Mouse (Mus musculus): ENCODE results near the gene Srcin1.

Gene Srcin1

DNA sequence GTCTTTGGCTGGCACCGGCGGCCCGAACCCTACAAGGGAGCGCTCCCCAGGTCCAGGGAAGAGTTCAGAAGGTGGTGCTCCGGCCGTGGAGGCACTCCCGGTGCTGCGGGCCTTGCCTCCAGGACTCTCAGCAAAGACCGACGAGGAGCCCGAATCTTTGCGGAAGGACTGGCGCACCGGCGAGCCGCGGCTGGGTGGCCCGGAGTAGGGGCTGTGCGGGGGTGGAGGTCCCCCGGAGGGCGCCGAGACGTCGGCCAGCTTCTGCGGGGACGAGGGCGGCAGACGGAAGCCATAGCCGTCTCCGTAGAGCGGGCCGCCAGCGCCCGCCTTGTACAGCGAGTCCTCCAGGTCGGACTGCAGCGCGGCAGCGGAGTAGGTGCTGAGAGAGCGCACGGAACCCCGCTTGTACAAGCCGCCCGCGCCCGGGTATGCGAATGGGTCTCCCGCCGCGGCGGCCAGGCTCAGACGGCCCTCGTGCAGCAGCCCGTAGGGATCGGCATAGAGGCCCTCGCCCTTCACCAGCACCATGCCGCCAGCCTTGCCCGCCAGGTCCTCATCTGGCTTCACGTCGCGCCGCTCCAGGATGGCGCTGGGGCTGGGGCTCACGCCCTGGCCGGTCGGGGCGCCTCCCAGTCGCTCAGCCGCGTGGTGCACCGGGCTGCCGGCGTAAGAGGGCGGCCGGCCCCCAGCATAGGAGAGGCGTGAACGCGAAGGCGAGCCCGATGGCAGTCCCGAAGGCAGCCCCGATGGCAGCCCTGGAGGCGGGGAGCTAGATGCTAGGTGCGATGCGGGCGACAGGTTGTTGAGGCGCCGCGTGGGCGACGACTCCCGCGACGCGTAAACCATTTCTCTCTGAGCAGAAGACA is 41.3 kb downstream of the Srcin1 start:
- DNase-seq (ENCODE audit: low spot score in 2 of 2): peak in 1 of 2 experiments; percentile 72

DNA sequence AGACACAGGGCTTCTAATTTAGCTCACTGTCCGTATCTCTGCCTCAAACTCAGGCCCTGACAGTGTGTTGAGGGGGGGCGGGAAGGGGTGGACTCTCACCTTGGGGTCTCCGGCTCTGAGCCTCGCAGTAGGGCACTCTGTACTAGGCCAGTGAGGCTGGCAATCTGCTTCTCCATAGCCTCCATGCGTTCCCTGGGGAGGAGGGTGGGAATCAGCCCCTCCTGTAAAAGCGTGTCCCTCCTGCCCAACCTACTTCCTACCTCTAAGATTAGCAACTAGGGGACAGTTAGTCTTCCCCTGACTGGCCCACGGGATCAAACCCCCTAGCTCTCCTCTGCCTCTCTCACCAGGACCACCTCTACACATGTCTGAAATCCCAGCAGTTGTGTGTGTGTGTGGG is 42.3 kb downstream of the Srcin1 start:
- no peak for DNase-seq (ENCODE audit: low spot score in 2 of 2)

DNA sequence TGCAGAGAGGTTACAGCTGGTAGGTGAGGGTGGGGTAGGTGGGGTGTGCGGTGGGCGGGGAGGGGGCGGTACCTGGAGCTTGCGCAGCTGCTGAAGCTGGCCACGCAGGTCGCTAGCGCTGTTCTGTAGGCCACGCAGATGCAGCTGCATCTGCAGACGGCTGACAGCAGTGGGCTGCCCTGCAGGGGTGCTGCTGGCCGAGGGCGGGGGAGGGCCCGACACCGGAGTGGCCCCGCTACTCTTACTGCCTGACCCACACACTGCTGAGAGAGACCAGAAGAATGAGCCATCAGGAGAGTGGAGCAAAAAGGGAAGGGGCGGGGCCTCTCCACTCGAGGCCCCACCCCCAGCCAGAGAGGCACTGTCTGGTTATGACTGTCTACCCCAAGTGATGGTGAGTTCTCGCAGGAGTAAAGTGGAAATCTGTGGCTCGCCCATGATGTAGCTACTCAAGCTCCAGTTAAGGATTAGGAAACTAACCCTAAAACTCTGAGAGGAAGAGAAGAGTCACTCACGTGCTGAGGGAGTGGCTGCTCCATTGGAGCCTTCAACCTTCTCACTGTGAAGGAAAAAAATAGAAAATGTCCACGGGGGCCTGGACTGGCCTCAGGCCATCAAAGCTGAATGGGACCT is 42.9 kb downstream of the Srcin1 start:
- no peak for DNase-seq (ENCODE audit: low spot score in 2 of 2)

DNA sequence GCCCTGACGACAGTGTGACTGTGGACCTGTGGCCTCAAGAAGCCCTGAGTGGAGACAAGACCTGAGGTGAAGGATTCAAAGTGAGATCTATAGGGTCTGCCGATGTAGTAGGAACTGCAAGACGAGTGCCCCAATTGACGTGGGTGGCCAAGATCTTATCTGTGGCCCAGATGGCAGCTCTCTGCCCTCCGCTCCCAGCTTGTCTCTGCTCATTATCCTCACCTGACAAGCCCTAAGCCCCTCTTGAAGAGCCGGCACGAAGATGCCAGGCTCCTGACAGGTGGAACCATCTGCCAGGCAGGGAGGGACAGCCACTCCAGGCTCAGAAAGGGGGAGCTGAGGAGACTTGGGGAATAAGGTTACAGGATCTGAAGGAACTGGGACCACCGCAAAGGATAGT is 43.6 kb downstream of the Srcin1 start:
- no peak for DNase-seq (ENCODE audit: low spot score in 2 of 2)

DNA sequence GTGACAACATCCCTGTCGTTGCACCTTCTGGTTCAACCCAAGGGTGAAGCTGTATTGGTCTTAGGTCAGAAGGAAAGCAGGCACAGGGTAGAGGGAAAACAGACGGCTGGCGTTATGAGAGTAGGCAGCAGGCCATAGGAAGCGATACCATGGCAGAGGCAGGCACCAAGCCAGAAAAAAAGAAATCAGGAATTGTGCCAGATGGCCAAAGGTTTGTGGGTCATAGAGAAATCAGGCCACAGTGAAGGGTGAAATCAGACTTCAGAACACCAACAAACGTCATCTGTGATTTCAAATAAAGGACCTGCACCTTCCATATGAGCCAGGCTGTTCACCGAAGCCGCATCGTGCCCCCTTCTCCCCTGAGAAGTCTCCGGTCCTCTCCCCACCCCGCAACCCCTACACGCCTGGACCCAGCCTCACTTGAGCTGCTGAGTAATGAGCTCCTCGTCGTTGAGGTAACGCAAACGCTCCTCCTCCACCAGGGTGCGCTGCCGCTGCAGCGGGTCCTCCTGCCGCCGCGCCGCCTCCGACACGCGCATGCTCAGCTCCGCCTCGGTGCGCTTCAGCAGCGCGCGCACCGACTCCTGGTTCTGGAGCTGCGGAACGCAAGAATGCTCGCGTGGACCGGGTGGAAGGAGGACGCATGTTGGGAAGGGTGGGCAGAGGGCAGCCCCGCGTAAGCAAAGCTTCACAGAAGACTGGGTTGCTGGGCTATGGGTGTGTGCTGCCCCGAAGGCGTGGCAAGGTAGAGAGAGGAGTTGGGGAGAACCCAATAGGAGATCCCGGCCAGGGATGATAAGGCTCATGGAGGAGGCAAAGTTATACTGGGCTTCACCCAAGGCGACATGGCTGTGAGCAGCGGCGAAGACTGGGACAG is 44.4 kb downstream of the Srcin1 start:
- DNase-seq (ENCODE audit: low spot score in 2 of 2): peak; percentile 79 to 94

DNA sequence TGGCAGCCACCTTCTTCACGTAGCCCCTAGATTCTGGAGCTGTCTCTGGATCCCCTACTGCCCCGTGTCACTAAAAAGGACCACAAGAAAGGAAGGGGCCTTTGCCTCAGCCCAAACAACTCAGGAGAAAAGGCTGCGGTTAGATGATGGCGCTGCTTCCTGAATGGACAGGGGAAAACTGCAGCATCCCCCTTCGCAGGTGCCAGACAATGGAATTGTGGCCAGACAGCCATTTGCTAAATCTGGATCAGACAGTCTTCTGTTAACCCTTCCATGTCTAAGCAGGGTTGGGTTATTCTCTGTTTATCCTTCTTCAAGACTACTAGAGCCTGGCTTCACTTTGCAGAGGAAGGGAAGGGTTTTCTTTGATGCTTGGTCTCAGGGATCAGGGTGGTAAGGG is 45.0 kb downstream of the Srcin1 start:
- DNase-seq (ENCODE audit: low spot score in 2 of 2): no peak

DNA sequence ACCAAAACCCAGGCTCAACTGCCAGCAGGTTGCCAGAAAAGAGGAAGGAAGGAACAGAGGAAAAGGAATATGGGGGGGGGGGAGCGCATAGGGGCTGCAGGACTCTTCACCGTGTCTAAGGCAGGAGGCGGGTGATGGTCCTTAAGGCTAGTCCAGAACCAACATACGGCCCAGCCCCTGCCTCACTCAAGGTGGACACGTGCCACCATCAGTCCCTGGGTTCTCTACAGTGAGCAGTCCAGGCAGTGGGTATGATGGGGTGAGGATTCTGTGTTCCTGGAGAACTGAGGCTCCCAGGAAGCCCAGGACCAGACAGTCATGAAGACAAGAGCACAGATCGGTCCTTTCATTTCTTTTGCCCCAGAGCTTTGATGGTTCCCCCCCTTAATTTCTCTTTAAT is 45.9 kb downstream of the Srcin1 start:
- no peak for DNase-seq (ENCODE audit: low spot score in 2 of 2)

DNA sequence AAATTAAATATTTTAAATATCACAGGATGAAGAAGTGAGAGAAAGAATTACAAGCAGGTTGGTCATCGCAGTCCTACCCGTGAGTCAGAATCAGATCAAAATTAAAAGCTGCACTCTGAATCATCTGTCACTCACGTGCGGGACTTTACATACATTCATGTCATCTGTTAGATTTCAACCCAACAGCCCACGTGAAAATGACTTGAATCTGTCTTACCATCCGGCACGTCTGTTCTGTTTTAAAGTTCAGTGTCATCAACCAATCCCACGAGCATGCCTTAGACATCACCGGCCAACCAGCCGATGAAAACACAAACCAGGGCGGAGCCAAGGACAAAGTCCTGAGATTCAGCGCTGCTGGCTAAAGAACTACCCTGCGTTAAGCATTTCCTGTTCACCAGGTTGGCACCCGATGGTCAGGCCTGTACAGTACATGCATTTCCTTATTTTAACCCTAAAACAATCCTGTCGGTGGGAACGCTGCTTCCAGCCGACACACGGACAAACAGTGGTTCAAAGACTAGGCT is 47.6 kb downstream of the Srcin1 start:
- DNase-seq (ENCODE audit: low spot score in 2 of 2): no peak

DNA sequence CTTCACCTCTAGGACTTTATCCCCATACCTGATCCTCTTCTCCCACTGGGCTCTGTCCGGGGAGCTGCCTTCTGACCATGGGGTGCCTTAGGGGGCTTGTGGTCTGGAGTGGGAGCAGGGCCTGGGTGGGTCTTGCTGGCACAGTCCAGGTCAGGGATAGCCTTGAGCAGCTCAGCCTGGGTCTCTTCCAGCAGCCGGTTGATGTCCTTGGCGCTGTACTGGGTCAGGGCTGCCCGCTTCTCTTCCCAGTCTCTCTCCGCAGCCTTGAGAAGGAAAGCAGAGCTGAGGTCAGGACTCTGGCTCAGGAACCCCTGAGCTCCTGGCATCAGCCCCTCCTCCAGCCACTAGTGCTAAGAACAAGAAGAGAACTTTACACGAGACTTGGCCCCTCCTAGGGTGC is 50.7 kb downstream of the Srcin1 start:
- DNase-seq (ENCODE audit: low spot score in 2 of 2): no peak

DNA sequence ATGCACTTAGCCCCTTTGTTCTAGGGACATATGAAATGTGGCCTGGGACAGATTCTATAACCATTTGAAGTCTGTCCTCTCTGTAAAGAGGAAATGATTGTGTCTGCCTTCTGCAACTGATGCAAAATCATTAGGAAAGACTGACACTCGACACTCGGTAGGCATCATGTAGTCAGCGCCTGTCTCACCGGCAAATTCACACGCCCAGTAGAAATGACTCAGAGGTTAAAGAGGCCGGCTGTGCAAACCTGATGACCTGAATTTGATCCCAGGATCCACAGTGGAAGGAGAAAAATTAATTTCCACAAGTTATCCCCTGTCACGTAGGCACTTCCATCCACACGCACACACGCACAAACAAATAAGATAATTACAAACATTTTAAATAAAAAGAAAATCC is 51.7 kb downstream of the Srcin1 start:
- DNase-seq (ENCODE audit: low spot score in 2 of 2): no peak

DNA sequence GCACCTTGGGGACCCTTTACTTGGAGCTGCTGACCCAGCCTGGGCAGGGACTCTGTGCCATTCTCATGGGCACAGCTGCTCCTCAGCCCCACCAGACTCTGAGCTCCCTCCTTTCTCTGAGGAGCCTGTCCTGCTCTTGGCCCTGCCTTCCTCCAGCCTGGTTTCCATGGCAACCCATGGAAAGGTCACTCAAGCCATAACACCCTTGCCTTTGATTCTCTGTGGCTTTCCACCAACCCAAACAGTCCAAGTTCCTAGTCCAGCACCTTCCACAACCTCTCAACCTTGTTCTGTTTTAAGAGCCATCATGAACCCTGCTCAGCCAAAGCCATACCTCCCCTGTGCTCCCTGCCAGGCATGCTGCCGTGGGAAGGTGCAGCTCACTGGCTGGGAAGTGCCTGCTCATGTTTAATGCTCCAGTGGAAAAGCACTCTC is 52.1 kb downstream of the Srcin1 start:
- no peak for DNase-seq (ENCODE audit: low spot score in 2 of 2)

DNA sequence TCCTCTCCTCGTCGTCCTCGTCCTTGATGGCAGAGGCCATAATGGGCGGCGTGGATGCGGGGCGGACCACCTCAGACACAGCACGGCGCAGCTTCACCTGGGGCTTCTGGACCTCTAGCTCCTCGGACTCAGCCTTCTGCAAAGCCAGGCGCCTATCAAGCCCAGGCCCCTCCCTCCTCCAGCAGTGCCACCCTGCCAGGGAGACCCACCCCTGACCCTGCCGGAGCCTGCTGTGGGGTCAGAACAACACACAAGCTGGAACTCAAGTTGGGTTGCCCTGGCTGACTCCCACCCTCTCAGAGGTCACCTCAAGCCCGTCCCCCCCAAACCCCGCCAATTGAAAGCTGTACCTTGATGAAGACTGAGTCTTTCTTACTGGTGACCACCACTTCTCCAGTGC is 52.9 kb downstream of the Srcin1 start:
- DNase-seq (ENCODE audit: low spot score in 2 of 2): no peak

DNA sequence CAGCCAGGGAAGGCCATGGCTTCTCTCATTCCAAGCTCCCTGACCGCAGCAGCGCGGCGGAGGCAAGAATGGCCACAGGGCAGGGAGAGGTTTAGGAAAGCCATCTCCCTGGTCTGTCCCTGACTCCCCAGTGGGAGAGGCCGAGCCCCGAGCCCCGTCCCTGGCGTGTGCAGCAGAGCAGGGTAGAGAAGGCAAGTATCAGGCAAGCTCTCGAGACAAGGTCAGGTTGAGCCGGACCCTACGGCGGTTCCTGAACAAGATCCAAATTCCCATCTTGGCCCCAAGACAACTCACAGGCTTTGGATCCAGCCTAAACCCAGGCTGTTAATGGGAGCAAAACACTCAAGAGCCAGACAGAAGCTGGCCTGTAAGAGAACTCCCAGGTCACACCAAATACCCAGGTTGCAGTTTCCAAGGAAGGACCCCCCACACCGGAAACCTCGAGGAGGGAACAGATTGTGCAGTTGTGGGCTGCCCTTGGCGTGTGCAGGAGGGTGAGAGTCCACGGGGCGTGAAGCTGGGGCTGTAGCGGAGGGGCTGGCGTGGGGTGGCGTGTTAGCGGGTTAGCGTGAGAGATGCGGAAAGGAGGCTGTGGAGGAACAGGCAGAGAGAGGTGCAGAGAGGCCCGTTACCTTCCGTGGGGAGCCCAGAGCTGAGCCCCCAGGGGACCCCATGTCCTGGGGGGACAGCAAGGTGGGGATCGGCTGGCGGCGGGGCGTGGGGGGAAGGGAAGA is 54.1 kb downstream of the Srcin1 start:
- DNase-seq (ENCODE audit: low spot score in 2 of 2): no peak

DNA sequence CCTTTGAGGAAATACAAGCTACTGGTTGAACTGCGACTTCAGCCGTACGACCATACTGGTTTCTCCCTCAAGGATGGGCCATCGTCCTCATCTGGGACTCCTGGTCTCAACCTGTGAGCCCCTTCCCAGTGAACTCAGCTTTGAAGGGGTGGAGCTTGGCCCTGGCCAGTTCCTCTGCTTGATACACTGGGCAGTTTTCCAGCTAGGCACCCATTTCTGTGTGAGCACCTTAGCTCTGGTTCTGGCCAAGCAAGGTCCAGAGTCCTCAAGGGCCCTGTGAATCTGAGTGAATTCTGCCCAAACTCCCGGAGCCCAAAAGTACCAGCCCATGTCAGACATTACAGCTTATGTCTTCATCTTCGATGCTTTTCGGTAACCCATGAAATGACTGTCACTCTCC is 55.4 kb downstream of the Srcin1 start:
- no peak for DNase-seq (ENCODE audit: low spot score in 2 of 2)

DNA sequence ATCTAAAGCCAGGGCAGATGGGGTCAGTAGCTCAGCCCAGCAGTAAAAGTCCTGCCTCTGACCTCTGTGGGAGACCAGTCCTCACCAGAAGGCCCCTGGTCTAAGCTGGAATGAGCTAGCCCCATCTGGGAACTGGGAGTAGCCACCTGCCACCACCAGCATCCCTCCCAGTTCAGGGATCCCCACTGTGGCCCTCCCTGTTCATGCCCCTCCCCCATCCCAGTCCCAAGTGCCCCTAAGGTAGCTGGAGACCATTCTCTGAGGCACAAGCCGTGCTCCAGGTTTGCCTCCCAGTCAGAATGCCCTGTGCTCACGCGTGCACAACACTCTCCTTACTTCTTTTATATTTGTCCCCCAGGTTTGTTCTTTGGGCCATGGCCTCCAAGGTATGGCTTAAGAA is 62.9 kb downstream of the Srcin1 start:
- no peak for DNase-seq (ENCODE audit: low spot score in 2 of 2)

DNA sequence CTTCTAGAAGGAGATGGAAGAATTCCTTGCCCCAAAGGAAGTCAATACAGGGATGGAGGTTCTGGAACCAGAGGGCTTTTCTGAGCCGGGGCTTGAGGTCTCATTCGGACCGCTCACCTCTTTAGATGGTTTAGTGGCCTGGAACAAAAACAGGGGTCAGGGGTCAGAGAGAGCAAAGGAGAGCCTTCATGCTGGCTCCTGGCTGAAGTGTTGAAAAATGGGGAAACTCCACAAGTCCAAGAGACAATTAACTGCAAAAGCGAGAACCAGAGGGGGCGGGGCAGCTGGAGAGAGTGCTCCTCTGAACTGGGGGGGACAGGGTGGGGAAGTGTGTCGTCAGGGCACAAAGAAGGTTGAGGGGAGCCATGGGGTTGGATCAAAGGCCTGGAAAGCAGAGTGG is 63.5 kb downstream of the Srcin1 start:
- no peak for DNase-seq (ENCODE audit: low spot score in 2 of 2)

DNA sequence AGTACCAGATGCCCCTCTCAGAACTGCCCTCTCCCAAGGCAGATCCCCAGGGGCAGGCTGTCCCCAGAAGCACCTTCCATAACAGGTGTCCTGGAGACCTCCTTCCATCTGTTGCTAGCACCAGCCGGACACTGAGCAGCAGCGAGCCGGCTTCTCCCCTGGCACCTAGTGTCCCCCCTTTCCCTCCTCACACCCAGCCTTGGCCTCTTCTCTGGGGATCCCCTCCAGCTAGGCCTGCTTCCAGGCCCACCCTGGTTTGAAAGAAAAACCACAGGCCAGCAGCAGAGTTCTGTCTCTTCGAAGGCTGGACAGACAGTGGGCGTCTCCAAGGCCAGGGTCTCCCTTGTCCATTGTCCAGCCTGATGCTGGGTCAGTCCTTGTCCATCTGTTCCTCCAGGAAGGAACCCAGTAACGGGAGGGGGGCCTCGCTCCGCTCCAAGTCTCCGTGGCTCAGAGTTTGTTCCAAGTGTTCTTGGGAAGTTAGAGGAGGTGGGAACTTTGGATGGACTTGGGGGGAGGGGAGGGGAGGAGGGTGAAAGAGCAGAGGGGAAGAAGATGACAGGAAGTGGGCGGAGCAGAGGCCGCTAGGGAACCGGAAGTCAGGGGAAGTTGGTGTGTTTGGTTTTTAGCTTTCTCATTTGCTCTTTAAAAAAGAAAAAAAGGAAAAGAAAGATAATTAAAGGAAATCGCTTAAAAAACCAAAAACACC is 64.2 kb downstream of the Srcin1 start:
- DNase-seq (ENCODE audit: low spot score in 2 of 2): peak; percentile 56 to 73

DNA sequence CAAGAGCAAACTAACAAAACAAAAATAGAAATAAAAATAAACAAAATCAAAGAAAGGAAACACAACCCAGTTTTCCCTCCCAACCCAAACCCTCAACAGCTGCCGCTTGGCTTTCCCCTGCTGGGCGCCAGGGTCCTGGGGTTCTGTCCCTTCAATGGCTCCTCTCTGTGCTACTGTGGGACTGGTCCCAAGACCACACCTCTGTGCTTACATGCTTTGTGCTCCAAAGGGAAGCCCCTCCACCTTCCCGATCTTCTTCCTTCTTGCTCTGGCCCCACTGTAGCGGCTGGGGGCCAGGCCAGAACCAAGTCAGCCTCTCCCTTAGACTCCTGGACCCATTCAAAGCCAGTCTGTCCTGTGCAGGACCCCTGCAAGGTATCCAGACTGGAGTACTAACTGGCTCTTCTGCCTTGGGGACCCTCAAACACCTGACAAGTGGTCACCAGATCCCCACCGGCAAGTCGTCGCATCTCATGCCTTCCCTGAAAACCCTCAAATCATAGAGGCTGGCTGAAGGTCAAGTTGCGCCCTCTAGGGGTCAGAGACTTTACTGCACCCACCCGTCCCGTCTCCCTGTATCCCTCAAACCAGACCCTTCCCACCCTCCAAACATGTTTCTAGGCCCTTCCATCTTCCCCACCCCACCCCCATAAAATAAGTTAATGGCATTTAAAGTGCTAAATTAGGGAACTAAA is 64.9 kb downstream of the Srcin1 start:
- peak; percentile 67 to 90 for DNase-seq (ENCODE audit: low spot score in 2 of 2)

DNA sequence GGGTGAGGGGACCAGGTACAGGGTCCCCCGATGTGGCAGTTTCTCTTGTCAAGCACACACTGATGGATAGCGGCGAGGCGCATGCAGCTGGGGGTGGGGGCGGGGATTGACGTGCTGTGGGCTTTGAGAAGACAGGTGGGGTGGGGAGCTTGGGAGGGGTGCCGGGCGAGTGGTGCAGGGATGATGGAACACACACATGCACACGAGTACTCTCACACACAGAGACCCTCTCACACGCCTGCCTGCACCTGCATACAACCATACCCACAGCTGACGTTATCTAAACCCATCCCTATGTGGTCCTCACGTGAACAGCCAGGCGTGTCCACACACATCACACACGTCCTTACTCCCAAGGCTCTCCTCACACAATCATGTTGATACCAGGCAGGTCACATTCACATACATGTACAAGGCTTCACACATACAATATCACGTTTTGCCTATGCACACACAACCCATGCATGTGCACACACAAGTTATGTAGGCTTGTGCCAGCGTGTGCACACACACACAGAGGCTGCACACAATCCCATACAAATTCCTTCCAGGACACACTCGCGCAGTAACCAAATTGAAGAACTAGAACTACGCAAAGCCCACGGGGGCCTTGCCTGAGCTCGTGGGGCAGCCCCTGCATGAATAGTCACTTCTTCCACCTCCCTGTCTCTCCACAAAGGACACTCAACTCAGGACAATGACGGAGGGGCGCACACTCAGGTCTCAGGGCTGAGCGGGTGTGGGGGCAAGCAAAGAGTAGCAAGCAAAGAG is 66.1 kb downstream of the Srcin1 start:
- no peak for DNase-seq (ENCODE audit: low spot score in 2 of 2)

Measured in spleen, postnatal 4 days (tissue).